Mouse (Mus musculus) spleen, embryonic (tissue): ENCODE data around the gene Supt7l.

Experiments used
- CTCF ChIA-PET: fragments of 350-600 bp; sonication (Branson Sonifier 250); formaldehyde crosslinking; loops from one replicate; lab custom pipeline; 2022; lab: Charles Lee

The Supt7l gene

GRCm38 (mm10) chr5:31494513-31495297, 32.9 kb downstream of the Supt7l start, which contains the start of gene Gpn1:
Gpn1 (plus strand) TSS chr5:31494741.
- CTCF ChIA-PET, result interaction anchor here (0.6 kb wide), 1 partner anchor 1018 kb away, joined by 3 read pairs; no protein-coding TSS in a partner anchor

GRCm38 (mm10) chr5:31492031-31492430, 35.6 kb downstream of the Supt7l start:
- CTCF ChIA-PET, result no interaction called here

DNA sequence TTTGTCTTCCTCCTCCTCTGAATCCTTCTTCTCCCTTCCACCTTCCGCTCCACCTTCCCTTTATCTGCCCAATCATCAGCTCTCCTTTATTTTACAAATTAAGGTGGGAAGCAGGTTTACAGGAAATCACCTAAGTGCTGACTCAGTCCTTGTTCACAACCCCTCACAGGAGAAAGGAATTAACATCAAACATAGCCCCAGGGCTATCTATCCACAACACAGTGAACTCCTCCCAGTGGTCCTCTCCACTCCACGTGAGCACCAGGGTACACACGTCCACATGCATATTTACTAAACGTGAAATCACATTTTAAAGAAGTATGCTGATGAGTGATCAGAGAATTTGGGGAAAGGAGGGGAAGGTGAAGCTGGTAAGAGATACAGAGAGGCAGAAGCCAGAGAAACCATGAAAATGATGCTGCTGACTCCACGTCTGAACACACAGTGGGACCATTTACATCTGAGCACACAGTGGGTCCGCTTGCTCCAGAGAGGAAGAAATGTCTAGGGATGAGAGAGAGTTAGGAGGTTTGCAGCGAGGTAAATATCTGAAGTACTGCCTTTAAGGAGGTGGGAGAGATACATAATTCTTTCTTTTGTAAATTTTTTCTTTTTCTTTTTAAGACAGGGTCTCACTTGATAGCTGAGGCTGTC, 38.4 kb downstream of the Supt7l start:
- CTCF ChIA-PET, result no interaction called here

DNA sequence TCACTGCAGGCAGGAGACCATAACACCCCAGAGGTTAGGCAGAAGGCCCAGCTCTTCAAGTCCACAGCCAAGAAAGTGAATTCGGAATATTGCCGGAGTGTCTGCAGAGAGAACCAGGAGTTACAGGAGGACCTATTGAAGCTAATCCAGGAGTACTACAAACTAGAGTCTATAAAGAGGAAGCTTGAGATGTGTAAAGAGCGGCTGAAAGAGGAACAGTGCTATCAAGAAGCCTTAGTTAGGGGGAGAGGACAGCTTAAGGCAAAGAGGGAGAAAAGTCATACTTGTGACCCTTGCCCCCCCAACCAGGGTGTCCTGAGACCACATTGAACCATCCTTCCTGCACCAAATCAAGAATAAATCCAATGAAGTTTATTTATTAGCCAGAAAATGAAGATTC, 39.7 kb downstream of the Supt7l start:
- CTCF ChIA-PET, result no interaction called here

DNA sequence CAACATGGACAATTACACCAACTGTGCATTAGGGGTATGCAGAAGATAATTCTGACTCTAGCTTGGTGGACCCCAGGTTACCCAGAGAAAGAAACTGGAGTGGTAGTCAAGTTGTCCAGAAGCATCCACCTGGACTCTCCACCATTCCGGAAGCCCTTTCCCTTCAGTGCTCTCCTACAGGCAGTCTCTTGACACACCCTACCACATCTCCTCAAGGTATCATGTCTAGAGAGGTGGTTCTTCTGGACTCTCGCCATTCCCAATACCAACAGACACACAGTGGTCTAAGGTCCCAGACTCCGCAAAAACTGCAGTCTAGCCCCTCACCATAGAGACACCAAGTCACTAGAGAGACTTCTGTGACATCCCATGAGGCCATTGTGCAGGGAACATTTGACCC, 42.2 kb downstream of the Supt7l start, which contains the start of gene 4930548H24Rik:
TSS of gene 4930548H24Rik (plus strand) at position 301 of the 400 bp plus-strand sequence.
- CTCF ChIA-PET, result no interaction called here

DNA sequence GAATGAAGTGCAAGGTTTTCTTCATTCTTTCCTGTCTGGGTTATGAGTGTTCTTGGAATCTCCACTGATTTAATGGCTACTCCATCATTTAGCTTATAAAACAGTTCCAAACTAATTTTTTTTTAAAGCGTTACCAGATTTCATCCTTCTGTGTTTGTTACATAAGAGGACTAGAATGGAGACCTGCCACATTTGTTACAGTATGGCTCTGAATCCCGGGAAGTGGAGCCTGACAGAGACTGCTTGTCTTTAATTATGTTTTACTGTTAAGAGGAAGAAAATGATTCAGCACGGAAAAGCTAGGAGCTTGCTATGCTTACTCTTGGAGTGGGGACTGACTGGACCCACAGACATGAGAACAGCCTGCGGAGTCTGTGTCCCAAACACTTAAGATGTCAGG, 47.1 kb downstream of the Supt7l start:
- CTCF ChIA-PET, result no interaction called here

DNA sequence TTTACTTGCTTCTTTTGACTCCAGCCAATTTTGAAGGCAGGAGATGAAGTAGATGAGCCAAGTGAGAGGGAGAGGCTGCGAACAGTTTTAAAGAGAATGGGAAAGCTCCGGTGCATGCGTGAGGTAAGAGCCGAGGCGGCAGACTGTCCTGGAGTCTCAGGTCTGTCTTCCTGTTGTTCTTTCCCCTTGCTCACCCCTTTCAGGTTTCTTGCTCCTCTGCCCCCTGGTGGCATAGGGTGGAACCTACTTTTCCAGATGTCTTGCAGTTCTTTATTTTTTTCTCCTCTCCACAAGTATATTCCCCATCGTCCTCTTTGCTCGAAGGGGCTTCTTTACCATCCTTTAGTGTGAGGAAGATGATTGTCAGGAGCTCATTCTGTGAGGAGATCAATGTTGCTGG, 57.3 kb downstream of the Supt7l start:
- CTCF ChIA-PET, result no interaction called here

GRCm38 (mm10) chr5:31469711-31470110, 57.9 kb downstream of the Supt7l start:
- CTCF ChIA-PET, result no interaction called here

- CTCF ChIA-PET, result interaction anchor here (0.7 kb wide), 1 partner anchor 188 kb away, joined by 3 read pairs; no protein-coding TSS in a partner anchor
Measured at GRCm38 (mm10) chr5:31467798-31468197, 59.8 kb downstream of the Supt7l start.
